Mouse (Mus musculus) myocyte (in vitro differentiated cells): Measurements from ENCODE around the gene Gm49384. TPM values are rescaled to one million over a fixed set of nuclear protein-coding genes. Genes with fewer than 3 reads are reported as not detected.

Source experiments
- H3K27me3 ChIP-seq: one replicate; pipeline ENCODE4 v1.6.1; 2011; ENCODE audit not compliant: control insufficient read depth, insufficient read depth, insufficient read length
- H3K36me3 ChIP-seq: one replicate; pipeline ENCODE4 v1.6.1; 2011; ENCODE audit not compliant: control insufficient read depth, insufficient read depth
- H3K4me2 ChIP-seq: one replicate; pipeline ENCODE4 v1.6.1; 2011; ENCODE audit warnings: low read depth, control low read depth
- H3K4me3 ChIP-seq: one replicate; pipeline ENCODE4 v1.5.1; 2011; ENCODE audit warnings: mild to moderate bottlenecking, control low read depth, moderate library complexity
- H3K79me2 ChIP-seq: one replicate; pipeline ENCODE4 v1.6.1; 2011; ENCODE audit not compliant: control insufficient read depth, insufficient read depth
- H3ac ChIP-seq: one replicate; pipeline ENCODE4 v1.6.1; 2011; ENCODE audit not compliant: control insufficient read depth, insufficient read length
- CEBPB ChIP-seq: IDR thresholded peaks from 2 replicates; pipeline ENCODE4 v1.6.1; 2011; ENCODE audit warnings: mild to moderate bottlenecking, moderate library complexity; ENCODE audit not compliant: poor library complexity, insufficient read depth, severe bottlenecking
- E2F4 ChIP-seq: IDR thresholded peaks from one replicate; pipeline ENCODE4 v1.6.1; 2011; ENCODE audit warnings: mild to moderate bottlenecking, control low read depth, moderate library complexity; ENCODE audit not compliant: insufficient read depth
- MAX ChIP-seq: IDR thresholded peaks from one replicate; pipeline ENCODE4 v1.6.1; 2011; ENCODE audit warnings: low read depth, mild to moderate bottlenecking, control low read depth
- MYOD1 ChIP-seq, 3 experiments: IDR thresholded peaks; one replicate each; pipeline ENCODE4 v1.6.1; 2011; ENCODE audit warnings: control low read depth in 2 of 3, low read depth in 2 of 3, mild to moderate bottlenecking in 2 of 3, moderate library complexity in 1 of 3; ENCODE audit not compliant: insufficient read length in 2 of 3, control insufficient read depth in 1 of 3
- MYOG ChIP-seq, 3 experiments: IDR thresholded peaks; one replicate each; pipeline ENCODE4 v1.6.1; 2011; ENCODE audit warnings: control low read depth in 2 of 3, low read depth in 2 of 3, mild to moderate bottlenecking in 2 of 3; ENCODE audit not compliant: insufficient read length in 2 of 3, control insufficient read depth in 1 of 3, insufficient read depth in 1 of 3
- POLR2A ChIP-seq: IDR thresholded peaks from one replicate; pipeline ENCODE4 v1.6.1; 2011; ENCODE audit warnings: low read depth, mild to moderate bottlenecking, control low read depth, moderate library complexity; ENCODE audit not compliant: insufficient read length
- POLR2AphosphoS2 ChIP-seq: IDR thresholded peaks from one replicate; pipeline ENCODE4 v1.6.1; 2011; ENCODE audit warnings: low read depth, control low read depth; ENCODE audit not compliant: insufficient read length
- REST ChIP-seq: IDR thresholded peaks from one replicate; pipeline ENCODE4 v1.6.1; 2011; ENCODE audit warnings: mild to moderate bottlenecking, control low read depth, moderate library complexity; ENCODE audit not compliant: insufficient read depth, insufficient read length
- SRF ChIP-seq: IDR thresholded peaks from one replicate; pipeline ENCODE4 v1.6.1; 2011; ENCODE audit warnings: low read depth; ENCODE audit not compliant: control insufficient read depth, insufficient read length
- TCF12 ChIP-seq: IDR thresholded peaks from one replicate; pipeline ENCODE4 v1.6.1; 2011; ENCODE audit warnings: mild to moderate bottlenecking, control low read depth; ENCODE audit not compliant: poor library complexity, insufficient read depth, severe bottlenecking
- TCF3 ChIP-seq: IDR thresholded peaks from one replicate; pipeline ENCODE4 v1.6.1; 2011; ENCODE audit warnings: low read depth, control low read depth; ENCODE audit not compliant: insufficient read length
- USF1 ChIP-seq: IDR thresholded peaks from one replicate; pipeline ENCODE4 v1.6.1; 2011; ENCODE audit warnings: low read depth, mild to moderate bottlenecking, control low read depth, moderate library complexity
- polyA plus RNA-seq: library from polyadenylated mRNA; unstranded; fragments of >200 nt; fragmentation: generic; extraction: Trizol; gene quantifications from one replicate; pipeline ENCODE4 v1.2.1, GENCODE M21; 2012; ENCODE audit warnings: missing spikeins

Gm49384 gene
- polyA plus RNA-seq, 1 experiment, result 2.6 TPM

DNA sequence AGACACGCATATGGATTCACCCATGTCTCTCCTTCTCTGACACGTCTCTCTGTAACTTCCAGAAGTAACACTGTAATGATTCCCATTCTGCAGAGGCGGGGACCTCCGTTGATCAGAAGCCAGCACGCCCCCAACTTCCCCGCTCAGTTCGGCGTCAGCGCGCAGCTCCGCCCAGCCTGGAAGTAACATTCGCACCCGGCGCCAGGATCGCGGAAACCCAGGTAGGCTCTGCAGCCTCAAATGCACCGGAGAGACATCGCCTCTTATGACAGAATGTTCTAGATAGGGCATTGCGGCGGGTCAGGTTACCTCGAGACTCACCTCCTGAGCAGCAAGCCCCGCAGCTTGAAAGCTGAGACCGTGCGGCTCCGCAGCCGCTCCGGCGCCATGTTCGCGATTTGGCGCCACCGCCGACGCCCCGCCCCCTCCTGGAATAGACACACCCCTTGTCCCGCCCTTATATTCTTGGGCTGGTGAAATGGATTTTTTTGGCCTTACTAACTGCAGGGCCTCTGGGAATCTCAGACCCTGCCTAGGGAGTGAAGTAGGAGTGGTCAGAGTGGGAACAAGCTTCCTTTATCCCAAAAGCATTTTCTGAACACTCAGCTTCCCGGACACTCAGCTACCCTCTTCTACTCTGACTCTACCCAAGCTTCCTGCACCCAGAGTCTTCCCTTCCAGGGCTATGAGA is 23.9 kb upstream of the Gm49384 start, which contains the start of gene Pole2:
TSS of gene Pole2 (minus strand) at position 420 of the 691 bp plus-strand sequence.
- Histone ChIP-seq H3K4me3 (peak within 1 kb of the TSS; percentile 48), H3K4me2 (peak within 1 kb of the TSS; percentile 90), H3ac (no peak within 1 kb of the TSS), H3K36me3 (no peaks in the 10 kb centered on the region), H3K79me2 (no peaks in the 10 kb centered on the region), H3K27me3 (no peaks in the 10 kb centered on the region)
- TF ChIP-seq MAX, result no peak
- peak; percentile 58 for TF ChIP-seq POLR2A
- TF ChIP-seq MYOG (IDR thresholded peaks at IDR 0.05; ENCODE audit: control insufficient read depth in 1 of 3, insufficient read depth in 1 of 3, insufficient read length in 2 of 3, low read depth in 2 of 3), result no peak
- TF ChIP-seq TCF12, result no peak
- peak; percentile 84 for TF ChIP-seq E2F4
- no peak for TF ChIP-seq MYOD1 (IDR thresholded peaks at IDR 0.05; ENCODE audit: control insufficient read depth in 1 of 3, insufficient read length in 2 of 3, low read depth in 2 of 3)

DNA sequence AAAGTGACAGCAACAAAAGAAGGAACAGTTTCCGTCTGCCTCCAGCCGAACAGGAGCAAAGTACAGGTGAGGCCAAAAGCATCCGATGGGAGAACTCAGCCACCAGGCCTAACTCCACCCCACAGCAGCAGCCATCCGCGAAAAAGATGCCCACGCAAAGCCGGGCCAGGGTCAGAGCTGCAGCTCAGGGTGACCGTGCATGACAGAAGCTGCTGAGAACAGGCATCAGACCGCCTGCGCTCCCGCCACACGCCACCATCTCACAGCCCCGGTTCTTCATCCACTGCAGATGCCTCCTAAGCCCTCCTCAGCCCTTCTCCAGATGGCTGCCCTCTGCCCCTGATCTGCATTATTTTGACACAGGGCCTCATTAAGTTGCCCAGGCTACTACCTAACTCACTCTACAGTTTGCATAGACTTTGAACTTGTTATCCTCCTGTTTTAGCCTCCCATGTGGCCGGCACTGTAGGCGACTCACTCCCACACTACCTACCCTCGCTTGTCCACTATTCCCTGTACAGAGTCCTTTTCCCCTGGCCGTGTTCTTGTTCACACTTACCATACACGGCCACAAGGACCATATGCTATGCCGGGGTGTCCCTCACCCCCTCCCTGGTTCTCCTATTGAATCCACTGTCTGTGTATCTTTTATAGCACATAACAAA is 16.7 kb upstream of the Gm49384 start:
- no peak for TF ChIP-seq TCF3
- no peak for TF ChIP-seq TCF12
- TF ChIP-seq USF1, result no peak
- TF ChIP-seq SRF, result no peak
- no peak for TF ChIP-seq MYOG (IDR thresholded peaks at IDR 0.05; ENCODE audit: control insufficient read depth in 1 of 3, insufficient read depth in 1 of 3, insufficient read length in 2 of 3, low read depth in 2 of 3)
- no peak for TF ChIP-seq POLR2A
- no peak for TF ChIP-seq MYOD1 (IDR thresholded peaks at IDR 0.05; ENCODE audit: control insufficient read depth in 1 of 3, insufficient read length in 2 of 3, low read depth in 2 of 3)
- no peak for TF ChIP-seq E2F4
- no peak for TF ChIP-seq MAX
- no peak for TF ChIP-seq CEBPB
- TF ChIP-seq POLR2AphosphoS2, result no peak
- Histone ChIP-seq H3K4me2 (no peak overlapping the region), H3K36me3 (peaks cover 3% of the 10 kb centered on the region), H3ac (no peak overlapping the region), H3K79me2 (no peaks in the 10 kb centered on the region), H3K4me3 (no peak overlapping the region), H3K27me3 (no peaks in the 10 kb centered on the region)

DNA sequence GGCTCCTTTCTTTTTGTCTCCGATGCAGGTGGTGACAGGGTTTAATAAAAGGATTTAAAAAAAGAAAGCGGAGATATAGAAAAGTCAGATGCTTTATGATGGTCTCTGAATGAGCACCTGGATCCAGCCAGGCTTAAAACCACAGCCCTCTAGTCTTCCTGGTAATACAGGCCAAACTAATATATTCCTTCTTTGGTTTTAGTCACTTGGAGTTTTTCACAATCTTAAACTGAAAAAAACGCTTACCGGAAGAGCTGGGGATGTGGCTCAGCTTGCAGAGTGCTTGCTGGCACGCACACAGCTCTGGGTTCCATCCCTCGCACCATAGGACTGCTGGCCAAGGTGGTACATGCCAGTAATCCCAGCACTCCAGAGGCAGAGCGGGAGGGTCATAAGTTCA is 12.5 kb upstream of the Gm49384 start:
- no peak overlapping the region for H3ac ChIP-seq
- peaks cover 3% of the 10 kb centered on the region for H3K36me3 ChIP-seq
- H3K4me3 ChIP-seq, result no peak overlapping the region
- no peaks in the 10 kb centered on the region for H3K79me2 ChIP-seq
- TF ChIP-seq TCF3 (no peak), MYOD1 (IDR thresholded peaks at IDR 0.05; ENCODE audit: control insufficient read depth in 1 of 3, insufficient read length in 2 of 3, low read depth in 2 of 3) (no peak), SRF (no peak), CEBPB (no peak), MAX (no peak), POLR2A (no peak), E2F4 (no peak), TCF12 (no peak), MYOG (IDR thresholded peaks at IDR 0.05; ENCODE audit: control insufficient read depth in 1 of 3, insufficient read depth in 1 of 3, insufficient read length in 2 of 3, low read depth in 2 of 3) (no peak), USF1 (no peak), POLR2AphosphoS2 (no peak), REST (no peak)
- H3K27me3 ChIP-seq, result no peaks in the 10 kb centered on the region
- no peak overlapping the region for H3K4me2 ChIP-seq

DNA sequence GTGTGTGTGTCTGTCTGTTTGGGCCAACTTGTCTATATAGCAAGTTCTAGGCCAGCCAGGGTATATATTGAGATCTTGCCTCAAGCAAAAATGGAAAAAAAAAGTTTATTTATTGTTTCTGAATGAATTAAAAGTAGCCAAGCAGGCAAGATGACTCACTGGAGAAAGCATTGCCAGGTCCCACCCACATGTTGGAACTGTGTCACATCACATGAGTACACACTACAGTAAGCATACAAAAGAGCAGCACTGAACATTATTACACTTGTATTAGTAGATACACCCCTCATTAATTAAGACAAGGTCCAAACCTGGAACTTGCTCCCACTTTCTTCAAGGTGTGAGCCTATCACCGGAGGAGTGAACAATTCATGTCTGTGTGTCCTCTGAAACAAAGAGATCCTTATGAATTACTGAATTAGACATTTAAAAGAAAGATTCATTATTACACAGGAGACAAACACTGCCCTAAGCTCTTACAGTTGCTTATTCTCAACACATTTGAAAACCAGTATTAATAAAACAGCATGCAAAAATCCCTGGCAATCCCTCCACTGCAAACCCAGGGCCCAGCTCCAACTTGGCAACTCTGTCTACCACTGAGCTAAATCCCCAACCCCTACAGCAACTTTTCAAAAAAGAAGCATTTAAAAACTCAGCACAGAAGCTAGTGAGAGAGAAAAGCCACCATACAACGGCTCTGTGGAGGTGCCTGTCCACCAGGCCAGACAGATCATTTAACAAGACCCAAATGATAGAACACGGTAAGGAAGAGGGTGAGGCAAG is 11.1 kb upstream of the Gm49384 start:
- TF ChIP-seq MYOD1 (IDR thresholded peaks at IDR 0.05; ENCODE audit: control insufficient read depth in 1 of 3, insufficient read length in 2 of 3, low read depth in 2 of 3), result no peak
- no peak for TF ChIP-seq CEBPB
- no peak for TF ChIP-seq POLR2A
- no peak overlapping the region for H3ac ChIP-seq
- peaks cover 3% of the 10 kb centered on the region for H3K36me3 ChIP-seq
- no peak overlapping the region for H3K4me3 ChIP-seq
- H3K79me2 ChIP-seq, result no peaks in the 10 kb centered on the region
- H3K4me2 ChIP-seq, result no peak overlapping the region
- H3K27me3 ChIP-seq, result no peaks in the 10 kb centered on the region

DNA sequence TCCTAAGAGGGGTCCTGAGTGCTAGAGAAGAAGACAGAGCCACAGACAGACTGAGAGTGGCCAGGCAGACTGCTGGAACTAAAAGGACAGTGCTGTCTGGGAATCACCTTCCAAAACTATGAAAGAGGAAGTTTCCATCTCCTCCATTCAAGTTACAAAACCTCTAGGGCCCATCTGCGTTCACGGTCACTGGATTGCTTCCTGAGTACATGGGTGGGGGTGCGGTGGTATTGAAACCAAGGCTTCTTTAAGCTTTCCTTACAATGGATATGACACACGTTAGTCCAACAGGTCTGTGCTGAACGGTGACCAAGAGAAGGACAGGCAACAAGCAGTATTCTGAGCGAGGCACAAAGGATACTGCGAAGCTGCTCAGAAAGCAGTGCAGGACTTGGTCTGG is 10.3 kb upstream of the Gm49384 start:
- Histone ChIP-seq H3K27me3 (no peaks in the 10 kb centered on the region), H3K79me2 (no peaks in the 10 kb centered on the region), H3K4me3 (no peak overlapping the region), H3K36me3 (peaks cover 3% of the 10 kb centered on the region), H3ac (no peak overlapping the region), H3K4me2 (no peak overlapping the region)
- TF ChIP-seq POLR2AphosphoS2, result no peak
- no peak for TF ChIP-seq REST
- TF ChIP-seq CEBPB, result no peak
- TF ChIP-seq MYOD1 (IDR thresholded peaks at IDR 0.05; ENCODE audit: control insufficient read depth in 1 of 3, insufficient read length in 2 of 3, low read depth in 2 of 3), result no peak
- TF ChIP-seq MYOG (IDR thresholded peaks at IDR 0.05; ENCODE audit: control insufficient read depth in 1 of 3, insufficient read depth in 1 of 3, insufficient read length in 2 of 3, low read depth in 2 of 3), result no peak
- TF ChIP-seq E2F4, result no peak
- TF ChIP-seq USF1, result no peak
- no peak for TF ChIP-seq POLR2A
- TF ChIP-seq MAX, result no peak
- TF ChIP-seq SRF, result no peak
- TF ChIP-seq TCF3, result no peak
- TF ChIP-seq TCF12, result no peak
